Mouse (Mus musculus) cortical plate, adult 2 months (tissue): ENCODE results near the gene Zmynd12.

ENCODE experiments used
- CTCF ChIP-seq: fragments of 200-500 bp; IDR thresholded peaks from 2 replicates; pipeline ENCODE4 v1.5.1; 2011; ENCODE audit warnings: mild to moderate bottlenecking, control low read depth, low read length; ENCODE audit not compliant: insufficient read depth; ENCODE audit errors: extremely low read depth
- POLR2A ChIP-seq: fragments of 200-500 bp; IDR thresholded peaks from 2 replicates; pipeline ENCODE4 v1.6.1; 2011; ENCODE audit warnings: mild to moderate bottlenecking, low read length, control low read depth; ENCODE audit not compliant: insufficient read depth; ENCODE audit errors: extremely low read depth

DNA sequence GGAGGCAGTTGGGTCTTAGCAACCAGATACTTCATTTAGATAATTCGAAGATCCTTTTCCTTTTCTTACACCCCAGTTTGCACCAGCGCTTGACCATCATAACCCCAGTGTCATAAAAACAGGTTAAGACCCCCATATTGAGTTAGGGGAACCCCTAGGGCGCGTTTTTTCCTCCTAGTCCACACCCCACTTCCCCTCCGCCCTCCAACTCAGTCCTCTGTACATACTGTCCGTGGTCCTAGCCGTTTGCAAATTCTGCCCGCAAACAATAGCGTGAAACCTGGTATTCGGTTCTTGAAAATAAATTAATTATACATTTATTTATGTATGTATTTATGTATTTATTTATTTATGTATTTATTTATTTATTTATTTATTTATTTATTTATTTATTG, 70.3 kb downstream of the Zmynd12 start:
- TF ChIP-seq POLR2A: no peak
- no peak for TF ChIP-seq CTCF
